In genomic region chr11:85972385-85972784, GRCm38 (mm10) we compare ENCODE assay signal across 9 mouse cellular contexts.
DNase-seq lines count a peak whose midpoint lies in the region; ATAC-seq and TF ChIP-seq lines count a peak whose summit lies in the region.
"Had no signal": no experiment of that assay in that cellular context is flagged by ENCODE, and none has a peak within 500 bp of the region (broad histone marks: within the 10 kb centered on the region; RNA-seq: fewer than 3 reads in every experiment).

No protein-coding gene starts in this region.

- H3K4me2 ChIP-seq in limb, embryonic 13.5 days (replicated peaks): no peak overlapping the region
- H3K4me2 ChIP-seq: limb, embryonic 15.5 days had no signal

- no peaks in the 10 kb centered on the region for H3K27me3 ChIP-seq in ES-Bruce4 (ENCODE audit: control insufficient read depth, insufficient read depth, low read length, poor library complexity, severe bottlenecking)
- H3K27me3 ChIP-seq in limb, embryonic 13.5 days: no peaks in the 10 kb centered on the region
- H3K27me3 ChIP-seq: limb, embryonic 15.5 days had no signal

- peak; percentile 73 for TF ChIP-seq CTCF in ES-Bruce4 (IDR thresholded peaks at IDR 0.05; ENCODE audit: low read depth, low read length)

- H3K4me1 ChIP-seq in ES-Bruce4 (ENCODE audit: control insufficient read depth, insufficient read depth, low read length): no peaks in the 10 kb centered on the region
- H3K4me1 ChIP-seq in limb, embryonic 13.5 days: peaks cover 9% of the 10 kb centered on the region; the same call in 1 of the 2 replicates
- H3K4me1 ChIP-seq: limb, embryonic 15.5 days had no signal

- H3K9me3 ChIP-seq in ES-Bruce4 (replicated peaks; ENCODE audit: control insufficient read depth, insufficient read depth, low read length, poor library complexity, severe bottlenecking): no peaks in the 10 kb centered on the region
- no peaks in the 10 kb centered on the region for H3K9me3 ChIP-seq in limb, embryonic 13.5 days
- H3K9me3 ChIP-seq: limb, embryonic 15.5 days had no signal

- H3K36me3 ChIP-seq in ES-Bruce4 (ENCODE audit: control insufficient read depth, insufficient read depth, low read length, poor library complexity, severe bottlenecking): no peaks in the 10 kb centered on the region
- H3K36me3 ChIP-seq in limb, embryonic 13.5 days: no peaks in the 10 kb centered on the region
- H3K36me3 ChIP-seq: limb, embryonic 15.5 days had no signal

- peak; percentile 80 for DNase-seq in 416B (ENCODE audit: low read depth)
- peak; percentile 29 for DNase-seq in c-Kit-positive CD71-positive TER-119-positive erythroid progenitor cells, embryonic 14.5 days (ENCODE audit: low spot score)
- DNase-seq in forelimb bud, embryonic 11.5 days (ENCODE audit: low read depth, low spot score): peak; percentile 67
- DNase-seq in kidney, adult 8-10 months: peak; percentile 34 to 59
- DNase-seq in ovary, postnatal 36 days (ENCODE audit: low spot score): peak; percentile 57
- peak; percentile 39 to 64 for DNase-seq in urinary bladder, postnatal 36 days (ENCODE audit: low spot score in 2 of 2)

- no peak for TF ChIP-seq EP300 in ES-Bruce4 (IDR thresholded peaks at IDR 0.05; ENCODE audit: insufficient read depth, low read depth, low read length)

- no peak overlapping the region for H3K27ac ChIP-seq in ES-Bruce4 (ENCODE audit: insufficient read depth, low read length)
- H3K27ac ChIP-seq in limb, embryonic 13.5 days: no peak overlapping the region
- H3K27ac ChIP-seq: limb, embryonic 15.5 days had no signal

- ATAC-seq in limb, embryonic 13.5 days (ENCODE audit: low FRiP score, low read depth): peak; percentile 66; the same call in 1 of the 2 replicates

- WGBS in limb, embryonic 13.5 days: 24% methylated on average over 7 of the region's 7 CpGs

- TF ChIP-seq POLR2A in ES-Bruce4 (IDR thresholded peaks at IDR 0.05; ENCODE audit: insufficient read depth, low read length): no peak

- no peak overlapping the region for H3K4me3 ChIP-seq in ES-Bruce4 (ENCODE audit: low read depth, low read length)
- no peak overlapping the region for H3K4me3 ChIP-seq in limb, embryonic 13.5 days
- H3K4me3 ChIP-seq: limb, embryonic 15.5 days had no signal

- H3K9ac ChIP-seq in ES-Bruce4 (ENCODE audit: low read depth, poor library complexity, severe bottlenecking): no peak overlapping the region
- no peak overlapping the region for H3K9ac ChIP-seq in limb, embryonic 13.5 days
- H3K9ac ChIP-seq: limb, embryonic 15.5 days had no signal

Comparison
In these comparisons a context has a peak if more than half of its experiments do, and no peak if none do; other contexts are left out.
1. DNase-seq: peak in every context shown above with its lines; median percentile 80 in 416B; 67 in forelimb bud, embryonic 11.5 days; 57 in ovary, postnatal 36 days; 52 in urinary bladder, postnatal 36 days; 46 in kidney, adult 8-10 months; 29 in c-Kit-positive CD71-positive TER-119-positive erythroid progenitor cells, embryonic 14.5 days.